Comparison of ENCODE assay signal across 22 mouse cellular contexts in the genomic region with DNA sequence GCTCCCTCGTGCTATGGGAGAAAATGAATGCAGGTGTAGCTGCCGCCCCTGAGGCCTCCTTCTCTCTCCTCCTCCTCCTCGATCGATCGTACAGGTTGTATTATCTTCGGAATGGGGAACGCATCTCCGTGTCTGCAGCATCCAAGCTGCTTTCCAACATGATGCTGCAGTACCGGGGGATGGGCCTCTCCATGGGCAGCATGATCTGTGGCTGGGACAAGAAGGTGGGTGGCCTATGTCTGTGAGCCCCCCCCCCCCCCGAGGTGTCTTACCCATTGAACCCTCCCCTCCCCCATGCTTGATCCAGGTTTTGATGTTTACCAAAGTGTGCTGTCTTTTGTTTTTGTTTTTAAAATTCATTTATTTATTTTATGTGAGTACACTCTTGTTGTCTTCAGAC. TPM values are rescaled to one million over a fixed set of nuclear protein-coding genes. Genes with fewer than 3 reads are reported as not detected.
DNase-seq lines count a peak whose midpoint lies in the region; TF ChIP-seq lines count a peak whose summit lies in the region.
"Had no signal": no experiment of that assay in that cellular context is flagged by ENCODE, and none has a peak within 500 bp of the region (broad histone marks: within the 10 kb centered on the region; RNA-seq: fewer than 3 reads in every experiment).

No protein-coding gene starts in this region.

- TF ChIP-seq CTCF in lung, adult 2 months (IDR thresholded peaks at IDR 0.05; ENCODE audit: insufficient read depth, low read length): no peak
- TF ChIP-seq CTCF in CH12.LX (conservative IDR thresholded peaks at IDR 0.05 in 1 of 2, IDR thresholded peaks at IDR 0.05 in 1 of 2; ENCODE audit: low read depth in 2 of 2, low read length in 2 of 2): no peak; a peak in 1 of 4 replicates

- no peaks in the 10 kb centered on the region for H3K9me3 ChIP-seq in CH12.LX (replicated peaks; ENCODE audit: low read length)
- H3K9me3 ChIP-seq: embryonic facial prominence, embryonic 10.5 days; embryonic facial prominence, embryonic 12.5 days; forebrain, embryonic 13.5 days; forebrain, embryonic 15.5 days; G1E had no signal

- peaks cover 43% of the 10 kb centered on the region for H3K79me2 ChIP-seq in CH12.LX (replicated peaks; ENCODE audit: control insufficient read depth, extremely low read depth, insufficient read depth, poor library complexity, severe bottlenecking)

- H3K27ac ChIP-seq in CH12.LX (ENCODE audit: insufficient read depth, low read depth): peak overlapping the region; percentile 48; the same call in 1 of the 2 replicates
- H3K27ac ChIP-seq: embryonic facial prominence, embryonic 10.5 days; embryonic facial prominence, embryonic 12.5 days; forebrain, embryonic 13.5 days; forebrain, embryonic 15.5 days had no signal

- H3K4me3 ChIP-seq in lung, adult 2 months (replicated peaks; ENCODE audit: extremely low read depth, low read depth, low read length): peak overlapping the region; percentile 12
- H3K4me3 ChIP-seq in CH12.LX (replicated peaks in 1 of 3; ENCODE audit: low read depth in 2 of 3, low read length in 2 of 3, poor library complexity in 1 of 3): peak overlapping the region; percentile 53 to 69 (median 57)
- H3K4me3 ChIP-seq: embryonic facial prominence, embryonic 10.5 days; embryonic facial prominence, embryonic 12.5 days; forebrain, embryonic 13.5 days; forebrain, embryonic 15.5 days had no signal

- no peak for TF ChIP-seq RAD21 in CH12.LX (IDR thresholded peaks at IDR 0.05; ENCODE audit: low read depth, low read length)

- no peak for DNase-seq in lung, adult 2 months
- no peak for DNase-seq in lung, postnatal 25 days (ENCODE audit: low spot score)
- peak; percentile 38 for DNase-seq in thymus, postnatal 14 days
- DNase-seq in thymus, postnatal 25 days: no peak
- no peak for DNase-seq in CH12.LX (ENCODE audit: extremely low read depth)
- DNase-seq in gastrocnemius, postnatal 25 days: no peak
- DNase-seq: adrenal gland, adult 8-10 months; adrenal gland, postnatal 14 days; adrenal gland, postnatal 36 days; cerebellum, adult 11-12 months; cerebellum, adult 2 months; cerebellum, adult 9-10 months; cerebellum, postnatal 10 days; cerebellum, postnatal 25 days had no signal

- H3K9ac ChIP-seq in CH12.LX (ENCODE audit: insufficient read depth, low read depth): peak overlapping the region; percentile 58
- H3K9ac ChIP-seq: embryonic facial prominence, embryonic 12.5 days; forebrain, embryonic 13.5 days; forebrain, embryonic 15.5 days had no signal

- in situ Hi-C loops in CH12.LX (cut with MboI; ENCODE audit: low pct_ligation_motif_present, low pct_unique_long_range_greater_than_20kb, low sequenced_read_pairs): no loop called here

- no peaks in the 10 kb centered on the region for H3K27me3 ChIP-seq in CH12.LX (replicated peaks)
- H3K27me3 ChIP-seq: Patski had no signal

- no peak for TF ChIP-seq POLR2A in lung, adult 2 months (IDR thresholded peaks at IDR 0.05; ENCODE audit: borderline replicate concordance, extremely low read depth, low read depth, low read length)
- TF ChIP-seq POLR2A in CH12.LX (IDR thresholded peaks at IDR 0.05; ENCODE audit: low read depth, low read length): no peak

- peaks cover 34 to 51% of the 10 kb centered on the region in 2 experiments for H3K36me3 ChIP-seq in CH12.LX (replicated peaks in 1 of 2; ENCODE audit: control insufficient read depth in 1 of 2, insufficient read depth in 1 of 2, low read length in 1 of 2)
- H3K36me3 ChIP-seq: embryonic facial prominence, embryonic 10.5 days; embryonic facial prominence, embryonic 12.5 days; forebrain, embryonic 15.5 days; G1E had no signal

- TF ChIP-seq EP300 in CH12.LX (IDR thresholded peaks at IDR 0.05; ENCODE audit: low read length): no peak

- 81% methylated on average over 10 of the region's 10 CpGs for WGBS in lung, adult 2 months

- dilution Hi-C loops in CH12.LX (cut with MboI; ENCODE audit: extremely low pct_ligation_motif_present, extremely low pct_unique_long_range_greater_than_20kb, low sequenced_read_pairs): no loop called here

- peak overlapping the region; percentile 89 for H3K4me2 ChIP-seq in CH12.LX (ENCODE audit: insufficient read depth, low read depth, poor library complexity, severe bottlenecking)
- H3K4me2 ChIP-seq: embryonic facial prominence, embryonic 12.5 days; forebrain, embryonic 13.5 days; forebrain, embryonic 15.5 days had no signal

- H3K4me1 ChIP-seq in lung, adult 2 months (ENCODE audit: control insufficient read depth, insufficient read depth, low read length): peaks cover 6% of the 10 kb centered on the region
- H3K4me1 ChIP-seq in CH12.LX (ENCODE audit: control insufficient read depth in 1 of 2, insufficient read depth in 2 of 2): peaks cover 12 to 50% of the 10 kb centered on the region in 2 experiments

TF ChIP-seq in CH12.LX, 34 proteins besides CTCF, POLR2A, EP300 and RAD21:
- TF ChIP-seq JUND (conservative IDR thresholded peaks at IDR 0.05; ENCODE audit: low read depth, low read length): no peak
- TF ChIP-seq RCOR1 (conservative IDR thresholded peaks at IDR 0.05; ENCODE audit: low read depth, low read length): no peak
- no peak for TF ChIP-seq MEF2A (IDR thresholded peaks at IDR 0.05; ENCODE audit: borderline replicate concordance, low read depth, low read length)
- TF ChIP-seq PAX5 (IDR thresholded peaks at IDR 0.05; ENCODE audit: low read length): no peak
- TF ChIP-seq KAT2A (IDR thresholded peaks at IDR 0.05; ENCODE audit: insufficient replicate concordance, low read length): no peak
- no peak for TF ChIP-seq ZC3H11A (IDR thresholded peaks at IDR 0.05; ENCODE audit: low read depth, low read length)
- no peak for TF ChIP-seq UBTF (IDR thresholded peaks at IDR 0.05; ENCODE audit: low read depth, low read length)
- no peak; the same call in 1 of the 2 replicates for TF ChIP-seq POLR2AphosphoS2 (IDR thresholded peaks at IDR 0.05; ENCODE audit: low read depth, low read length)
- TF ChIP-seq ZKSCAN1 (IDR thresholded peaks at IDR 0.05; ENCODE audit: borderline replicate concordance, low read depth, low read length): no peak
- no peak for TF ChIP-seq MAFK (IDR thresholded peaks at IDR 0.05; ENCODE audit: insufficient replicate concordance, low read length)
- TF ChIP-seq IRF4 (IDR thresholded peaks at IDR 0.05; ENCODE audit: low read depth, low read length): no peak
- no peak for TF ChIP-seq ZMIZ1 (IDR thresholded peaks at IDR 0.05; ENCODE audit: low read depth, low read length)
- TF ChIP-seq E2F4 (IDR thresholded peaks at IDR 0.05; ENCODE audit: insufficient replicate concordance, low read depth, low read length): no peak
- no peak for TF ChIP-seq ZNF384 (IDR thresholded peaks at IDR 0.05; ENCODE audit: low read depth, low read length)
- TF ChIP-seq ETS1 (conservative IDR thresholded peaks at IDR 0.05; ENCODE audit: low read depth, low read length): no peak
- TF ChIP-seq GABPA (IDR thresholded peaks at IDR 0.05; ENCODE audit: insufficient replicate concordance, low read depth, low read length): no peak
- no peak for TF ChIP-seq TCF12 (IDR thresholded peaks at IDR 0.05; ENCODE audit: low read depth, low read length)

RNA-seq across cellular contexts. Expression of gene Psmb8, which starts 2.5 kb away (rescaled TPM):
- polyA plus RNA-seq in lung, adult 2 months (2012; rRNA removed): 112 and 130 TPM in 2 replicates
- total RNA-seq in CH12.LX (2012; rRNA removed): 989 and 1,092 TPM in 2 replicates
- 846 and 857 TPM in 2 replicates for total RNA-seq in CH12.LX (2014; rRNA removed)
- polyA plus RNA-seq in CH12.LX (2012; ENCODE audit: insufficient read length, low read depth): 652 and 654 TPM in 2 replicates
- 1 to 10 TPM; 2.9 to 4.8 TPM for total RNA-seq in gastrocnemius, postnatal 25 days (2021)

RNA-seq across cellular contexts. Expression of gene Tap2, which starts 3.3 kb away (rescaled TPM):
- 68.8 and 70.9 TPM in 2 replicates for polyA plus RNA-seq in lung, adult 2 months (2012; rRNA removed)
- total RNA-seq in CH12.LX (2012; rRNA removed): 110 and 116 TPM in 2 replicates
- 54.8 and 62.2 TPM in 2 replicates for total RNA-seq in CH12.LX (2014; rRNA removed)
- polyA plus RNA-seq in CH12.LX (2012; ENCODE audit: insufficient read length, low read depth): 121 and 124 TPM in 2 replicates
- 1 to 10 TPM; 4.3 to 5.1 TPM for total RNA-seq in gastrocnemius, postnatal 25 days (2021)

RNA-seq across cellular contexts. Expression of gene Psmb9, which starts 12.5 kb away (rescaled TPM):
- polyA plus RNA-seq in lung, adult 2 months (2012; rRNA removed): 83.8 and 99.1 TPM in 2 replicates
- total RNA-seq in CH12.LX (2012; rRNA removed): 435 and 547 TPM in 2 replicates
- total RNA-seq in CH12.LX (2014; rRNA removed): 156 and 159 TPM in 2 replicates
- 192 and 196 TPM in 2 replicates for polyA plus RNA-seq in CH12.LX (2012; ENCODE audit: insufficient read length, low read depth)
- total RNA-seq in gastrocnemius, postnatal 25 days (2021): 1 to 10 TPM; 1.3 to 3.1 TPM

RNA-seq across cellular contexts. Expression of gene Tap1, which starts 12.7 kb away (rescaled TPM):
- polyA plus RNA-seq in lung, adult 2 months (2012; rRNA removed): 45.1 and 46.3 TPM in 2 replicates
- total RNA-seq in CH12.LX (2012; rRNA removed) (164 and 184 TPM in 2 replicates), CH12.LX (2014; rRNA removed) (90.1 and 102 TPM in 2 replicates)
- 157 and 161 TPM in 2 replicates for polyA plus RNA-seq in CH12.LX (2012; ENCODE audit: insufficient read length, low read depth)
- total RNA-seq in gastrocnemius, postnatal 25 days (2021): 1 to 10 TPM; 1.4 to 1.5 TPM

RNA-seq across cellular contexts. Expression of gene H2-Ob, which starts 38.7 kb away (rescaled TPM):
- 18.8 and 34.6 TPM in 2 replicates for polyA plus RNA-seq in lung, adult 2 months (2012; rRNA removed)
- 8.4 and 13.7 TPM in 2 replicates for total RNA-seq in CH12.LX (2012; rRNA removed)
- 31.9 and 39.7 TPM in 2 replicates for total RNA-seq in CH12.LX (2014; rRNA removed)
- polyA plus RNA-seq in CH12.LX (2012; ENCODE audit: insufficient read length, low read depth): 19.9 and 27.2 TPM in 2 replicates
- under 1 TPM in 1 of 2 experiments, not detected in 1; 0.13 TPM for total RNA-seq in gastrocnemius, postnatal 25 days (2021)
- polyA plus RNA-seq: C2C12; embryonic facial prominence, embryonic 10.5 days; embryonic facial prominence, embryonic 12.5 days; forebrain, embryonic 11.5 days; forebrain, embryonic 13.5 days; forebrain, embryonic 15.5 days; G1E; Patski had no signal

Comparison
In these comparisons a context has a peak if more than half of its experiments do, and no peak if none do; other contexts are left out.
1. RNA of gene Psmb8, which starts 2.5 kb away (total RNA-seq): 846 to 1,092 TPM in CH12.LX; 2.9 to 4.8 TPM in gastrocnemius, postnatal 25 days; every median in the first group is over 100 times any median in the second.
2. RNA of gene Tap2, which starts 3.3 kb away (total RNA-seq): 54.8 to 116 TPM in CH12.LX; 4.3 to 5.1 TPM in gastrocnemius, postnatal 25 days; every median in the first group is over 4 times any median in the second.
3. RNA of gene Psmb9, which starts 12.5 kb away (total RNA-seq): 156 to 547 TPM in CH12.LX; 1.3 to 3.1 TPM in gastrocnemius, postnatal 25 days; every median in the first group is over 10 times any median in the second.